Mouse (Mus musculus) forebrain, embryonic 10.5 days (tissue): ENCODE data around the gene Emp2. TPM values are rescaled to one million over a fixed set of nuclear protein-coding genes. Genes with fewer than 3 reads are reported as not detected.
"Not testable (repeated sequence)": the region's sequence is repeated elsewhere in the genome, so short reads cannot be mapped to it uniquely, and the experiment has no call there.

Experiments
- DNase-seq: peaks from one replicate; pipeline ENCODE4 v3.0.0-alpha.2; 2017; ENCODE audit warnings: low spot score; ENCODE audit errors: extremely low spot score
- H3K27ac ChIP-seq: fragments of 300-500 bp; sonication (generic); 2 replicates; pipeline ENCODE4 v1.5.1; 2016; ENCODE audit warnings: mild to moderate bottlenecking
- H3K27me3 ChIP-seq: fragments of 300-500 bp; sonication (generic); 2 replicates; pipeline ENCODE4 v1.6.1; 2016; ENCODE audit warnings: mild to moderate bottlenecking; ENCODE audit not compliant: poor library complexity, severe bottlenecking
- H3K36me3 ChIP-seq: fragments of 300-500 bp; sonication (generic); replicated peaks from 2 replicates; pipeline ENCODE4 v1.6.1; 2016; ENCODE audit warnings: mild to moderate bottlenecking, moderate library complexity
- H3K4me1 ChIP-seq: fragments of 300-500 bp; sonication (generic); 2 replicates; pipeline ENCODE4 v1.6.1; 2016
- H3K4me3 ChIP-seq: fragments of 300-500 bp; sonication (generic); 2 replicates; pipeline ENCODE4 v1.5.1; 2016; ENCODE audit warnings: mild to moderate bottlenecking, moderate library complexity
- H3K9me3 ChIP-seq: fragments of 300-500 bp; sonication (generic); 2 replicates; pipeline ENCODE4 v1.6.1; 2016; ENCODE audit warnings: mild to moderate bottlenecking, moderate library complexity
- WGBS: fragments of 180-500 bp; shearing (Covaris S2); methylation state at CpG from one replicate; pipeline ENCODE4 v1.1.7; 2016; 5-methylcytosine and 5-hydroxymethylcytosine counted together
- microRNA-seq: library from miRNA; unstranded; fragments of <30 nt; microRNA quantifications from one replicate; pipeline ENCODE4, GENCODE M21; 2017
- polyA plus RNA-seq: library from polyadenylated mRNA; unstranded; fragments of >200 nt; fragmentation: Nextera tagmentation; extraction: Ambion mirVana; gene quantifications from 2 replicates; pipeline ENCODE4 v1.2.1, GENCODE M21; 2016

Emp2 gene
- polyA plus RNA-seq, 1 experiment from 2014 or later: 2.2 TPM

DNA sequence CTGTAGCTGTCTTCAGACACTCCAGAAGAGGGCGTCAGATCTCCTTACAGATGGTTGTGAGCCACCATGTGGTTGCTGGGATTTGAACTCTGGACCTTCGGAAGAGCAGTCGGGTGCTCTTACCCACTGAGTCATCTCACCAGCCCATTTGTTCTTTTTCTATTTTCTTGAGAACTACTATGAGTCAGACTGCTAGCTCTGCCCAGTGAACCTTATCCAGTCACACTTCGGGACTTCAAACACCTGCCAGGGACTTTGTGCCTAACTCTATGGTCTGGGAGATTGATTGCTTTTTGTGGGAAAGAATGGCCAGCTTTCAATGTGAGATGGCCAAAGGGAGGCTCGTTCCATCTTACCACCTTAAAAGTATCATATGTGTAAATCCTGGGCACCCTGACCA, 37.0 kb downstream of the Emp2 start:
- not testable (repeated sequence) for H3K4me1 ChIP-seq, H3K4me3 ChIP-seq, H3K27ac ChIP-seq, H3K36me3 ChIP-seq, H3K27me3 ChIP-seq, DNase-seq
- H3K9me3 ChIP-seq: peaks cover 20% of the 10 kb centered on the region
- WGBS: 89% methylated on average over 5 of the region's 5 CpGs

DNA sequence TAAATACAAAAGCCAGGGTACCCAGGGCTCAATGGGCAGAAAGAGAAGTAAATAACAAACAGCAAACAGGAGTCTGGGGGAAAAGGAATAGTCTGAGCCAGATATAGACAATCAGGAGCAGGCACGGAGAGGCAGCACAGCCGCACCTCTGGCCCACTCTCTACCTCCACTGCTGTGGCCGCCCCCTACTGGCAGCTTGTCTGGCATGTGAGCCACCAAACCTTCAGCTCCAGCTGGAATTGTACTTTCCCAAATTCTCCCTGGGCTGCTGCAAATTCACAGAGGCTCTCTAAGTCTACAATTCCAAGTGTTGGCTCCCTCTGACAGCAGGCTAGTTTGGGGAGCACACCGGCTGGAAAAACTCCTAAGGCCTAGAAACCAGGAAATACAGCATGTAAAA, 39.3 kb downstream of the Emp2 start:
- no peak overlapping the region for H3K4me3 ChIP-seq
- H3K27ac ChIP-seq: no peak overlapping the region
- WGBS: 71% methylated on average over 4 of the region's 4 CpGs
- H3K27me3 ChIP-seq: no peaks in the 10 kb centered on the region
- no peaks in the 10 kb centered on the region for H3K36me3 ChIP-seq
- no peak for DNase-seq
- H3K9me3 ChIP-seq: peaks cover 20% of the 10 kb centered on the region
- no peaks in the 10 kb centered on the region for H3K4me1 ChIP-seq

DNA sequence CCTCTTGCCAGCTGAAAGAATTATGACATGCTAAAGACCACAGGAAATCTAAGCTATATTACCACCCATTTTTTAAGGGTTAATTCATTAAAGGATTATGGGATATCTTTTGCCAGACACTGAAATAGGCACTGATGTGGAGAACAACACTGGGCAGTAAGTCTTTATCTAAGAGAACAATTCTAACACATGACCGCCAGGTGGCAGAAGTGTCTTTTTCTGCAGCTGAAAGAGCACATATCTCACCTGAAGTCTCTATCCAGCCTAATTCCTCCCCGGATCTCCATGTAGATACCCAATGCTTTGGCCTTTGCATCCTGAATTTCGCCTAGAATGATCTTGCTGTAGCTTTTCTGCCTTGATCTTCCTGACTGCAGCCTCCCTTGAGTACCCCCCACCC, 41.5 kb downstream of the Emp2 start:
- Histone ChIP-seq H3K4me1 (no peaks in the 10 kb centered on the region), H3K27ac (no peak overlapping the region), H3K4me3 (no peak overlapping the region), H3K36me3 (no peaks in the 10 kb centered on the region), H3K27me3 (no peaks in the 10 kb centered on the region), H3K9me3 (peaks cover 20% of the 10 kb centered on the region)
- no peak for DNase-seq
- WGBS: 34% methylated on average over 3 of the region's 3 CpGs

DNA sequence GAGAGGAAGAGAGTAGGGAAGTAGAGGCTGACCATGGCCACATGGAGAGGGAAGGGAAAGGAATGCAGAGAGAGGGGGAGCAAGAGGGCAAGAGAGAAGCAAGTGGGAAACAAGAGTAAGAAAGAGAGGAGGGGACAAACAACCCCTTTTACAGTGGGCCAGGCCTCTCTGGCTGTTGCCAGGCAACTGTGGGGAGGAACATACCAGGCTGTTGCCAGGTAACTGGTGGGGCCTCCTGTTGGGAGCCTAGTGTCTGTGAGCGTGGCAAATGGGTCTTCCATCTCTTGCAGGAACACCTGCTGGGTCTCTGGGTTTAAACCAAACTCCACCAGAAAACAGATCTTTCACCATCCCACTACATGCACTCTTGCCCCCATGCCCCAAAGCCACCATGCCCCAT, 59.8 kb downstream of the Emp2 start:
- no peak for DNase-seq
- Histone ChIP-seq H3K27me3 (no peaks in the 10 kb centered on the region), H3K9me3 (0 out of 2 replicates have a peak, but pooled peaks cover 4% of the 10 kb centered on the region), H3K4me3 (no peak overlapping the region), H3K27ac (no peak overlapping the region), H3K4me1 (peaks cover 8% of the 10 kb centered on the region), H3K36me3 (no peaks in the 10 kb centered on the region)
- 33% methylated on average over 1 of the region's 1 CpGs for WGBS

DNA sequence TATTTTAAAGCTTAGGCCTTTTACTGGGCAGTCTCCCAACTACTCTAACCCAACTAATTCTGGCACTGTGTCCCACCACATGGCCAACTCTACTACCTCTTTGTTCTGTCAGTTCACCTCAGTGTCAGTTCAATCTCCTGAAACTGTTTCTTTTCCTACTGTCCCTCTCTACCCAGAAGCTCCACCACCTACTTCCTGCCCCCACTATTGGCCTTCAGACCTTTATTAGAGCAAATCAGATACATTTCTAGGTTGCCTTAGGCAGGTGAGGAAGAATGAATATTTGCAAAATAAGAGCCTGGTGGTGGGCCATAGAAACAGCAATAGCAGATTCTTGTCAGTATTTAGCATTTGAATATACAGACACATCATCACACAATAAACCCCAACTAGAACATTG, 77.2 kb downstream of the Emp2 start:
- no peaks in the 10 kb centered on the region for H3K9me3 ChIP-seq
- no peaks in the 10 kb centered on the region for H3K4me1 ChIP-seq
- H3K36me3 ChIP-seq: no peaks in the 10 kb centered on the region
- no peak overlapping the region for H3K4me3 ChIP-seq
- no peaks in the 10 kb centered on the region for H3K27me3 ChIP-seq
- H3K27ac ChIP-seq: no peak overlapping the region
- DNase-seq: no peak

Small RNA genes lying within 50 kb of the gene (microRNA-seq; reads per million reads assigned to microRNA genes)
- gene Gm22932: not detected

Other genes with a start within 250 kb of the Emp2 start
- gene Rpl39l, start 143.7 kb downstream of the Emp2 start, polyA plus RNA-seq: not detected in 2 replicates
- gene Atf7ip2, start 121.3 kb downstream of the Emp2 start, polyA plus RNA-seq: 1.6 and 1.8 TPM in 2 replicates
- 0.10 TPM in 1 of 2 replicates, not detected in the other for gene Tekt5, start 81.5 kb upstream of the Emp2 start, polyA plus RNA-seq
- 80.9 and 81.3 TPM in 2 replicates for gene Nubp1, start 98.0 kb upstream of the Emp2 start, polyA plus RNA-seq
- 20.5 and 20.8 TPM in 2 replicates for gene Tvp23a, start 133.4 kb upstream of the Emp2 start, polyA plus RNA-seq
- 0.10 TPM in 2 replicates for gene Ciita, start 166.1 kb upstream of the Emp2 start, polyA plus RNA-seq
- gene Dexi, start 229.1 kb upstream of the Emp2 start, polyA plus RNA-seq: 14.1 and 14.6 TPM in 2 replicates
- 26.0 and 29.7 TPM in 2 replicates for gene Clec16a, start 231.4 kb upstream of the Emp2 start, polyA plus RNA-seq